Mouse (Mus musculus): ENCODE measurements around the gene Tpk1.

- 0 out of 2 replicates have a peak, but pooled peaks have one; percentile 28 for TF ChIP-seq EP300 (IDR thresholded peaks at IDR 0.05)
- TF ChIP-seq CTCF (IDR thresholded peaks at IDR 0.05): no peak
These were observed 327.3 kb downstream of the Tpk1 start for GRCm38 (mm10) chr6:43338804-43339203.

Measured in lung, postnatal 0 days (tissue).